Mouse (Mus musculus): ENCODE data around the gene Rapgef5.

GRCm38 (mm10) chr12:117686732-117687131 lies 170.5 kb downstream of the Rapgef5 start:
- no peak for TF ChIP-seq GATA1 (IDR thresholded peaks at IDR 0.05; ENCODE audit: low read depth, low read length)
- no peak for TF ChIP-seq E2F4 (IDR thresholded peaks at IDR 0.05; ENCODE audit: borderline replicate concordance, low read depth, low read length)
- no peak for TF ChIP-seq ZKSCAN1 (IDR thresholded peaks at IDR 0.05; ENCODE audit: low read depth, low read length)
- TF ChIP-seq USF1 (IDR thresholded peaks at IDR 0.05; ENCODE audit: low read depth, low read length), result no peak
- TF ChIP-seq CTCF (IDR thresholded peaks at IDR 0.05 in 2 of 3, conservative IDR thresholded peaks at IDR 0.05 in 1 of 3; ENCODE audit: control insufficient read depth in 1 of 3, insufficient read depth in 1 of 3, low read depth in 2 of 3, low read length in 3 of 3, poor library complexity in 1 of 3, severe bottlenecking in 1 of 3), result no peak
- TF ChIP-seq ZNF384 (IDR thresholded peaks at IDR 0.05; ENCODE audit: low read depth, low read length), result no peak
- TF ChIP-seq NRF1 (IDR thresholded peaks at IDR 0.05; ENCODE audit: insufficient read depth, low read depth, low read length, poor library complexity, severe bottlenecking), result no peak
- no peak for TF ChIP-seq JUND (IDR thresholded peaks at IDR 0.05; ENCODE audit: low read depth, low read length)
- TF ChIP-seq POLR2A (IDR thresholded peaks at IDR 0.05; ENCODE audit: control insufficient read depth in 1 of 2, insufficient read depth in 1 of 2, low read depth in 1 of 2, low read length in 2 of 2, poor library complexity in 1 of 2), result no peak
- TF ChIP-seq KAT2A (conservative IDR thresholded peaks at IDR 0.05; ENCODE audit: low read depth, low read length), result no peak
- no peak for TF ChIP-seq EP300 (IDR thresholded peaks at IDR 0.05; ENCODE audit: low read depth in 1 of 2, low read length in 2 of 2)

Data from MEL (cell line).